Comparison of ENCODE assay signal across 12 mouse cellular contexts in genomic region chr4:127215103-127215502, GRCm38 (mm10). TPM values are rescaled to one million over a fixed set of nuclear protein-coding genes. Genes with fewer than 3 reads are reported as not detected.
A peak's percentile ranks its signal among the peaks of the same experiment; 100 is the strongest.
DNase-seq lines count a peak whose midpoint lies in the region; ATAC-seq and TF ChIP-seq lines count a peak whose summit lies in the region.
"Had no signal": no experiment of that assay in that cellular context is flagged by ENCODE, and none has a peak within 500 bp of the region (broad histone marks: within the 10 kb centered on the region; RNA-seq: fewer than 3 reads in every experiment).

No protein-coding gene starts in this region.

- H3K27me3 ChIP-seq in kidney, postnatal 0 days (ENCODE audit: insufficient read depth, low read length), result peaks cover 3% of the 10 kb centered on the region; the same call in 1 of the 2 replicates
- H3K27me3 ChIP-seq in kidney, embryonic 15.5 days, result peaks cover 48% of the 10 kb centered on the region
- no peaks in the 10 kb centered on the region for H3K27me3 ChIP-seq in midbrain, postnatal 0 days (ENCODE audit: insufficient read depth, low read length)
- peaks cover 34% of the 10 kb centered on the region for H3K27me3 ChIP-seq in midbrain, embryonic 10.5 days (ENCODE audit: low read depth, poor library complexity, severe bottlenecking)

- ATAC-seq in kidney, postnatal 0 days (replicated peaks; ENCODE audit: low FRiP score, low read depth), result no peak
- no peak for ATAC-seq in kidney, embryonic 15.5 days (replicated peaks; ENCODE audit: low FRiP score)
- no peak for ATAC-seq in midbrain, postnatal 0 days (ENCODE audit: low FRiP score)

- peak; percentile 62 to 71 for DNase-seq in cerebellum, adult 18-20 months
- no peak for DNase-seq in cerebellum, adult 11 months
- DNase-seq in kidney, postnatal 0 days (ENCODE audit: low spot score), result no peak
- DNase-seq in midbrain, postnatal 0 days (ENCODE audit: low spot score), result no peak
- DNase-seq in midbrain, embryonic 10.5 days (ENCODE audit: low spot score), result no peak
- DNase-seq in MN1 (ENCODE audit: low spot score), result no peak
- DNase-seq: adrenal gland, postnatal 25 days; gastrocnemius, postnatal 14 days had no signal

- H3K4me3 ChIP-seq in kidney, postnatal 0 days (replicated peaks; ENCODE audit: low read depth, low read length), result no peak overlapping the region
- H3K4me3 ChIP-seq in kidney, embryonic 15.5 days (replicated peaks), result no peak overlapping the region
- H3K4me3 ChIP-seq in midbrain, postnatal 0 days (ENCODE audit: low read depth, low read length), result no peak overlapping the region
- no peak overlapping the region; the same call in 1 of the 2 replicates for H3K4me3 ChIP-seq in midbrain, embryonic 10.5 days
- no peak overlapping the region for H3K4me3 ChIP-seq in cortical plate, adult 2 months (ENCODE audit: insufficient read depth, low read length)
- H3K4me3 ChIP-seq: heart, embryonic 15.5 days had no signal

- 53% methylated on average over 11 of the region's 11 CpGs for WGBS in kidney, postnatal 0 days
- WGBS in kidney, embryonic 15.5 days, result 47% methylated on average over 11 of the region's 11 CpGs
- WGBS in midbrain, postnatal 0 days, result 60% methylated on average over 11 of the region's 11 CpGs
- 59% methylated on average over 11 of the region's 11 CpGs for WGBS in midbrain, embryonic 10.5 days

- TF ChIP-seq CTCF in kidney, postnatal 0 days (IDR thresholded peaks at IDR 0.05; ENCODE audit: low read depth), result peak; percentile 48
- peak; percentile 61 for TF ChIP-seq CTCF in midbrain, postnatal 0 days (IDR thresholded peaks at IDR 0.05)
- 0 out of 2 replicates have a peak, but pooled peaks have one; percentile 32 for TF ChIP-seq CTCF in cortical plate, adult 2 months (IDR thresholded peaks at IDR 0.05; ENCODE audit: extremely low read depth, insufficient read depth, low read length)

- H3K36me3 ChIP-seq in kidney, postnatal 0 days (ENCODE audit: insufficient read depth, low read length), result no peaks in the 10 kb centered on the region
- H3K36me3 ChIP-seq in kidney, embryonic 15.5 days, result no peaks in the 10 kb centered on the region
- peaks cover 15% of the 10 kb centered on the region; the same call in 1 of the 2 replicates for H3K36me3 ChIP-seq in midbrain, postnatal 0 days (ENCODE audit: insufficient read depth, low read length)
- H3K36me3 ChIP-seq in midbrain, embryonic 10.5 days, result no peaks in the 10 kb centered on the region
- H3K36me3 ChIP-seq: forebrain, embryonic 10.5 days; heart, embryonic 15.5 days had no signal

- no peaks in the 10 kb centered on the region for H3K9me3 ChIP-seq in kidney, postnatal 0 days (replicated peaks; ENCODE audit: low read length)
- no peaks in the 10 kb centered on the region for H3K9me3 ChIP-seq in kidney, embryonic 15.5 days (replicated peaks)
- no peaks in the 10 kb centered on the region for H3K9me3 ChIP-seq in midbrain, postnatal 0 days (ENCODE audit: low read length)
- no peaks in the 10 kb centered on the region for H3K9me3 ChIP-seq in midbrain, embryonic 10.5 days (replicated peaks)
- H3K9me3 ChIP-seq: forebrain, embryonic 10.5 days; heart, embryonic 15.5 days had no signal

- no peak for TF ChIP-seq POLR2A in cortical plate, adult 2 months (IDR thresholded peaks at IDR 0.05; ENCODE audit: extremely low read depth, insufficient read depth, low read length)

- H3K27ac ChIP-seq in kidney, postnatal 0 days, result no peak overlapping the region
- no peak overlapping the region for H3K27ac ChIP-seq in kidney, embryonic 15.5 days
- no peak overlapping the region for H3K27ac ChIP-seq in midbrain, postnatal 0 days (ENCODE audit: low read depth, low read length)
- no peak overlapping the region for H3K27ac ChIP-seq in midbrain, embryonic 10.5 days (replicated peaks)
- no peak overlapping the region for H3K27ac ChIP-seq in cortical plate, adult 2 months (ENCODE audit: insufficient read depth, low read length)
- H3K27ac ChIP-seq: forebrain, embryonic 10.5 days; heart, embryonic 15.5 days had no signal

- no peaks in the 10 kb centered on the region for H3K4me1 ChIP-seq in kidney, postnatal 0 days (replicated peaks; ENCODE audit: insufficient read depth, low read length)
- peaks cover 4% of the 10 kb centered on the region; the same call in 1 of the 2 replicates for H3K4me1 ChIP-seq in kidney, embryonic 15.5 days
- no peaks in the 10 kb centered on the region for H3K4me1 ChIP-seq in midbrain, postnatal 0 days (ENCODE audit: insufficient read depth, low read length)
- H3K4me1 ChIP-seq in midbrain, embryonic 10.5 days, result peaks cover 10% of the 10 kb centered on the region
- H3K4me1 ChIP-seq in cortical plate, adult 2 months (ENCODE audit: control insufficient read depth, insufficient read depth, low read length), result 0 out of 2 replicates have a peak, but pooled peaks cover 2% of the 10 kb centered on the region

- H3K9ac ChIP-seq in kidney, postnatal 0 days (ENCODE audit: low read depth, low read length), result no peak overlapping the region
- H3K9ac ChIP-seq in kidney, embryonic 15.5 days, result no peak overlapping the region
- H3K9ac ChIP-seq in midbrain, postnatal 0 days (replicated peaks; ENCODE audit: low read length, poor library complexity, severe bottlenecking), result no peak overlapping the region
- H3K9ac ChIP-seq: heart, embryonic 15.5 days had no signal

- H3K4me2 ChIP-seq in kidney, postnatal 0 days (ENCODE audit: low read length), result no peak overlapping the region
- no peak overlapping the region for H3K4me2 ChIP-seq in kidney, embryonic 15.5 days
- H3K4me2 ChIP-seq in midbrain, postnatal 0 days (ENCODE audit: low read depth, low read length, poor library complexity, severe bottlenecking), result no peak overlapping the region

RNA-seq across cellular contexts. Expression of gene Smim12, which starts 28.5 kb away (rescaled TPM):
- polyA plus RNA-seq in kidney, postnatal 0 days (2015; fragmentation: Nextera tagmentation; extraction: Ambion mirVana), result 67.5 and 72.2 TPM in 2 replicates
- polyA plus RNA-seq in kidney, embryonic 15.5 days (2015; fragmentation: Nextera tagmentation; extraction: Ambion mirVana), result 65.6 and 66.3 TPM in 2 replicates
- 26.3 and 38.3 TPM in 2 replicates for total RNA-seq in midbrain, postnatal 0 days (2014; rRNA removed)
- 50.7 and 56.6 TPM in 2 replicates for polyA plus RNA-seq in midbrain, postnatal 0 days (2015; fragmentation: Nextera tagmentation; extraction: Ambion mirVana)
- 69.3 and 75.2 TPM in 2 replicates for polyA plus RNA-seq in midbrain, embryonic 10.5 days (2016; fragmentation: Nextera tagmentation; extraction: Ambion mirVana)
- 85.9 and 87.5 TPM in 2 replicates for polyA plus RNA-seq in cortical plate, adult 2 months (2012; rRNA removed)

RNA-seq across cellular contexts. Expression of gene Dlgap3, which starts 46.1 kb away (rescaled TPM):
- polyA plus RNA-seq in kidney, postnatal 0 days (2015; fragmentation: Nextera tagmentation; extraction: Ambion mirVana), result 0.24 and 0.37 TPM in 2 replicates
- polyA plus RNA-seq in kidney, embryonic 15.5 days (2015; fragmentation: Nextera tagmentation; extraction: Ambion mirVana), result 0.69 and 0.70 TPM in 2 replicates
- 131 and 156 TPM in 2 replicates for total RNA-seq in midbrain, postnatal 0 days (2014; rRNA removed)
- polyA plus RNA-seq in midbrain, postnatal 0 days (2015; fragmentation: Nextera tagmentation; extraction: Ambion mirVana), result 34.5 and 34.8 TPM in 2 replicates
- polyA plus RNA-seq in midbrain, embryonic 10.5 days (2016; fragmentation: Nextera tagmentation; extraction: Ambion mirVana), result 1.9 and 2.8 TPM in 2 replicates
- 222 and 224 TPM in 2 replicates for polyA plus RNA-seq in cortical plate, adult 2 months (2012; rRNA removed)

Comparison
In these comparisons a context has a peak if more than half of its experiments do, and no peak if none do; other contexts are left out.
1. DNase-seq: peak in cerebellum, adult 18-20 months (2 of 2); none in cerebellum, adult 11 months (single experiment), kidney, postnatal 0 days (single experiment), midbrain, postnatal 0 days (single experiment), midbrain, embryonic 10.5 days (single experiment) and MN1 (single experiment).
2. Peak in every context shown above with its lines, with median percentiles within 50 percentile points of each other: CTCF ChIP-seq.